Mouse (Mus musculus) mammary gland, adult 2 months (tissue): ENCODE results near the gene 1700025B11Rik. TPM values are rescaled to one million over a fixed set of nuclear protein-coding genes. Genes with fewer than 3 reads are reported as not detected.

ENCODE experiments used
- polyA plus RNA-seq: library from polyadenylated mRNA; depleted of rRNA; stranded (reverse); fragments of >200 nt; gene quantifications from 2 replicates; pipeline ENCODE4 v1.2.3, GENCODE M21; 2012; ENCODE audit warnings: low replicate concordance; rRNA removed

Gene 1700025B11Rik
- not detected in 2 replicates for polyA plus RNA-seq

DNA sequence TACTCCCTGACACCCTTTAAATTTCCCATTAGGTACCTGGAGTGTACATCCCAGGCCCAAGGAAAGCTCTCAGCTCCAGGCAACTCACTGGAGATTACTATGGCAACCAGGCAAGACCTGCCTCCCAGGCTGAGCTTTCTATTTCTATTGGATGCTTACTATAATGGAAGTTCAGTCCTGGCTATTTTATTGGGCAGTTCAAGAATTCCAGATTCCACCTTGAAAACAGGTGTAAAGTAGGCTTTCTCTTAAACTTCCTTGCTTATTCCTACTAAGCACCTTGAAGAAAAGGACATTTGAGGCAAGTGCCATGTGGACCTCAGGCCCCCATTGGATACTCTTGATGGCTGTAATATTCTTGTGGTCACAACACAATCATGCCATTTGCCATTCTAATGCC lies at the start of gene 1700025B11Rik:
Gene 1700025B11Rik (minus strand): TSS at position 101 of the 400 bp plus-strand sequence.

DNA sequence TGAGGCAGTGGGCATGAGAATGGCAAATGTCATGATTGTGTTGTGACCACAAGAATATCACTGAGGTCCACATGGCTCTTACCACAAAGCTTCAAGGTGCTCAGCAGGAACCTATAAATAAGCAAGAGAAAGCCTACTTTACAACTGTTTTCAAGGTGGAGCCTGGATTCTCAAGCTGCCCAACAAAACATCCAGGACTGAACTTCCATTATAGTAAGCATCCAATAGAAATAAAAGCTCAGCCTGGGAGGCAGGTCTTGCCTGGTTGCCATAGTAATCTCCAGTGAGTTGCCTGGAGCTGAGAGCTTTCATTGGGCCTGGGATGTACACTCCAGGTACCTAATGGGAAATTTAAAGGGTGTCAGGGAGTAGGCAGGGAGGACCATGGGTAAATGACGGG lies 37.3 kb upstream of the 1700025B11Rik start, which contains the start of gene Gm36245:
Gene Gm36245 (plus strand): TSS at position 301 of the 400 bp plus-strand sequence.

DNA sequence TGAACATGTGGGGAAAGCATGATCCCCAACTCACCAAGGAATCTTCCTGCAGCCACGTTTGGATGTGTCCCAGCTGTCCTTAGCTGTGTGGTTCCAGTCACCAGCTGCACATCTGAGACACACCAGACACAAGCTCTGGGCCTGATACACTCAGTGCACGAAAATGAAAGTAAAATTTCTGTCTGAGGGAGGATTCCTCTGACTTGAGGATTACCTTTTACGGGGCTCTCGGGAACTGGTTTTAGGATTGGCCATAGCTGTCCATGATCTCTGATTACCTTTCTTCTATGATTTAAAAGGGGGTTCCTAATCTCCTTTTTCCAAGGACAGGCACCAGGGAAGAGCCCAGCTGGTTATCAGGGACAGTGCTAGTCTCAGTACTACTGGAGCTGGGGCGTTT lies 34.3 kb upstream of the 1700025B11Rik start, which contains the start of gene Apol10b:
Gene Apol10b (minus strand): TSS at position 165 of the 400 bp plus-strand sequence.

DNA sequence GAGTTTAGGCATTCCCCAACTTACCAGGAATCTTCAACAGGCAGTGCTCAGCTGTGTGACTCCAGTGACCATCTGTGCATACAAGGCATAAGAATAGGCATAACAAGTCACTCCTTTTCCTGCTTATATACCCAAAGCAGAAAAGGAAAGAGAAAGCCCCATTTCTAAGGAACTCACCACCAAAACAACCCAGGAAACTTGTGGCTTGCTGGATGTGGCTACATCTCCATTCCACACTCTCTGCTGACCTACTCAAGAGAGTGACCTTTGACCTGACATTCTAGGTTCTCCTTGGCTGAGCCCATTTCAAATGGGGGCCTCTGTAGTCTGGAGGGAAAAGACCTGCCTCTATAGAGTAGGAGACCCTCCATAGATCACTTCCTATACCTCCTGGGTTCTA lies 28.5 kb downstream of the 1700025B11Rik start, which contains the start of gene Apol7c:
Gene Apol7c (minus strand): TSS at position 101 of the 400 bp plus-strand sequence.

Other genes with a start within 250 kb of the 1700025B11Rik start
- 0.26 and 0.43 TPM in 2 replicates for gene Apol7a, start 162.8 kb downstream of the 1700025B11Rik start, polyA plus RNA-seq
- 1.7 and 2.0 TPM in 2 replicates for gene Apol9a, start 150.8 kb downstream of the 1700025B11Rik start, polyA plus RNA-seq
- gene Apol7b, start 114.4 kb downstream of the 1700025B11Rik start, polyA plus RNA-seq = 0.06 and 0.11 TPM in 2 replicates
- not detected in 2 replicates for gene Apol10a, start 84.8 kb downstream of the 1700025B11Rik start, polyA plus RNA-seq
- 0.16 TPM in 1 of 2 replicates, not detected in the other for gene Apol11a, start 53.6 kb downstream of the 1700025B11Rik start, polyA plus RNA-seq
- 32.3 and 32.6 TPM in 2 replicates for gene Apol7c, start 28.6 kb downstream of the 1700025B11Rik start, polyA plus RNA-seq
- gene Apol10b, start 34.2 kb upstream of the 1700025B11Rik start, polyA plus RNA-seq = 0.61 and 1.6 TPM in 2 replicates
- gene Gm36245, start 37.4 kb upstream of the 1700025B11Rik start, polyA plus RNA-seq = not detected in 2 replicates
- 0.32 and 0.37 TPM in 2 replicates for gene Apol11b, start 81.4 kb upstream of the 1700025B11Rik start, polyA plus RNA-seq
- 5.5 and 5.8 TPM in 2 replicates for gene Apol7e, start 137.0 kb upstream of the 1700025B11Rik start, polyA plus RNA-seq
- 3.0 and 3.2 TPM in 2 replicates for gene Apol9b, start 167.1 kb upstream of the 1700025B11Rik start, polyA plus RNA-seq
- 0.06 and 0.10 TPM in 2 replicates for gene Apol8, start 195.1 kb upstream of the 1700025B11Rik start, polyA plus RNA-seq